Mouse (Mus musculus): ENCODE results near the gene Mxd4. TPM values are rescaled to one million over a fixed set of nuclear protein-coding genes. Genes with fewer than 3 reads are reported as not detected.

The Mxd4 gene
- polyA plus RNA-seq, 1 experiment from 2014 or later = 50.3 TPM

GRCm38 (mm10) chr5:34197243-34197642, 9.7 kb upstream of the Mxd4 start:
- DNase-seq (ENCODE audit: low spot score) = peak; percentile 32

GRCm38 (mm10) chr5:34196423-34196822, 8.9 kb upstream of the Mxd4 start:
- peak; percentile 95 for DNase-seq (ENCODE audit: low spot score)

DNA sequence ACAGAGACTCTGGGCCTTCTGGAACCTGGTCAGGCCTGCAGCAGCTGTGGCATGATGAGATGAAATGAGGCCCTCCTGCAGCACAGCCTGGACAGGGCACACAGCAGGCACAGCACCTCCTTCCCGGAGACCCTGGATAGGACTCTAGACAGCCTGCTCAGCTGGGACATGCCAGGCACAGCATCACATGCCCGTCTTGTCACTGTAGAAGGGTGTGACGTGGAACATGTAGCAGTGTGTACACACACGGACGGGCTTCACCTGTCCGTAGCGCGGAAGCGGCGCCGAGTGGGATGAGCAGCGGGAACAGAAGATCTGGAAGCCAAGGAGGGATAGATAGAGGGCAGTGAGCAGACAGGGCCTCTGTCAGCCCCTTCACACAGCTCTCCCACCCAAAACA, 8.3 kb upstream of the Mxd4 start:
- DNase-seq (ENCODE audit: low spot score) = no peak

DNA sequence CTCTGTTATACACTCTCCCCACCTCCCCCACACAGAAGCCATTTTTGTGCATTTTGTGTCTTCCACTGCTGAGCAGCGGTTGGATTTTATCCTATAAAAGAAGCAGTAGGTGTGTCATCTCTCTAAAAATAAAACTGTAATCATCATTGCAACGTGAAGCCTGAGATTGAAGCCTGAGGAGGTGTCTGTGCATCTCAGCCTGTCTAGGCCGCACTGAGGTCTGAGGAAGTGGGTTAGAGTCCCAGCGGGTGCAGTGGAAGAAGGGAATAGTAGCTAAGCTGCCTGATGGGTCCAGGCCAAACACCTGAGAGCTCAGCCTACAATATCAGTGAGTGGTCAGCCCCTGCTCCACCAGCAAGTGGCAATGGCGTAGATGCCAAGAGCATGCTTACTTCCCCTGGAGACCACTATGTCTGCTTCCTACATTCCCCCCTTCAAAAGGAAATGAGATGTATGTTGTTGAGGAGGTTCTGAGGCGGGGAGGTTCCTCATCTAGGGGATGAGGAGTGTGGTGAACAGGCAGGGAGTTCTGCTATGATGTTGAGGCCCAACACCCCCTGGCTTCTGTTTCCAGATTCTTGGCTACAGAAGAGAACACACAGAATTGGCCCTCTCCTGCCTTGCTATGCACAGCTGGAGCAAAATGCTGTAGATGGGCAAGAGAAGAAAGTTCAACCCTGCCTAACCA, 7.6 kb upstream of the Mxd4 start:
- DNase-seq (ENCODE audit: low spot score) = peak; percentile 48

DNA sequence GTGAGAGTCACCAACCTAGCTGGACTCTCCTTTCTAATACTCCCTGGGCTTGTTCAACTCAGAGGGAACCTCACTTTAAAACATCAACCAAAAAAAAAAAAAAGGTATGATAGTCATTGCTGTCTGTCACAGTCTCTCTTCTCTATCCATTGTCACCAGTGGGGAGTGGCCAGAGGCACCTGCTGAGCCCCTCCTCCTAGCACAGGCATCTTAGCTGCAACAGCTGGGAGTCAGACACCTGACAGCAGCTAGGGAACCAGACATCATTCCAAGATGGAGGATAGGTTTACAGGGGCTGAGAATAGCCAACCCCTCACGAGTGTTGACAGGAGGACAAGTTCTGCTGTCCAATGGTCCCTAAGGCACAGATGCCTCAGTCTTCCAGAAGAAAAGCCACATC, 6.9 kb upstream of the Mxd4 start:
- peak; percentile 43 for DNase-seq (ENCODE audit: low spot score)

DNA sequence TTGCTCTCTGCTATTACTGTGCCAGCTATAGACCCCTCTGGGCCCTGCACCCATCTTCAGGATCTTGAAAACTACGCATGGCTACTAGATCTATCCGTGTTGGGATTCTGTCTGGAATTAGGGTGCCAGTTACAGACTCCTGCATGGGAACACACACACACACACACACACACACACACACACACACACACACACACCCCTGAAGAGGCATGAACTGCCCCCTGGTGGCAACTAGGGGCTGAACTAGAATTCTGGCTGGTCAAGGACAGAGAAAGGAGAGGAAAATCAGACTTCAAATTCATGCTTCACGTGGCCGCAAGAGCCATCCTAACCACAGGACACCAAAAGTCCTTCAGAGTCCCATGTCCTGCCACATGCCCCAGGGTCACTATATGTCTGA, 4.3 kb upstream of the Mxd4 start:
- DNase-seq (ENCODE audit: low spot score) = no peak

DNA sequence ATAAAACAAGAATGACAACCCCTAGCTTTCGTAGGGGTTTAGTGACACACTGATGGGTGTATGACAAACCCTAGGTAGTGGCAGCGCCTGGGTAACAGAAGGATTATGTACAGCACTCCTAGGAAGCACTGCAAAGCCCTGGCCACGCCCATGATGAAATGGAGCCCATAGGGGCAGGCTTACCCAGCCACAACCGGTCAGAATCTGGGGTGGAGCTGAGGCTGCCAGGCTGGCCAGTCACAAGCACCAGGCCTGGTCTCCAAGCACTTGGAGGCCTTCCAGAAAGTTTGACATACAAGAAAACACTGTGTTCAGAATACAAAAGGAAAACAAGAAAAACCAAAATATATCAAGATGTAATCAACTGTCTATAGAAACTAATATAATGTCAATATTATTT, 3.5 kb upstream of the Mxd4 start:
- no peak for DNase-seq (ENCODE audit: low spot score)

DNA sequence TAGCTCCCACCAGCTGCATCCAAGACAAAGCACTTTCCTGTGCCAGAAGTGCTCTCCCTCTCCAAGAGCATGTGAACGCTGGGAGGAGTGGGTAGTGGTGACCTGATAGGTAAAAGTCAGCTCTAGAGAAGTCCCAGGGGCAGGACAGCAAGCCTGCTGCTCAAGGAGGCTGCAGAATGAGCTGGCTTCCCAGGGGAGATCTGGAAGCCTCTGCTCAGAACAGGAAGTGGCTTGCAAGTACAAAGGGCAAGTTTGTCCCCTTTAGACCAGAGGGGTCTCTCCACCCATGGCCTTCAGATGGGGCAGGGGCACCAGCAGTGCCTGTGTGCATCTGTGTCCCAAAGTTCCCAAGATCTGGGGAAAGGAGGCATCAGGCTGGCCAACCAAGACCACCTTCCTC, 2.0 kb upstream of the Mxd4 start:
- no peak for DNase-seq (ENCODE audit: low spot score)

- no peak for DNase-seq (ENCODE audit: low spot score)
Measured at GRCm38 (mm10) chr5:34188856-34189255, 1.3 kb upstream of the Mxd4 start.

DNA sequence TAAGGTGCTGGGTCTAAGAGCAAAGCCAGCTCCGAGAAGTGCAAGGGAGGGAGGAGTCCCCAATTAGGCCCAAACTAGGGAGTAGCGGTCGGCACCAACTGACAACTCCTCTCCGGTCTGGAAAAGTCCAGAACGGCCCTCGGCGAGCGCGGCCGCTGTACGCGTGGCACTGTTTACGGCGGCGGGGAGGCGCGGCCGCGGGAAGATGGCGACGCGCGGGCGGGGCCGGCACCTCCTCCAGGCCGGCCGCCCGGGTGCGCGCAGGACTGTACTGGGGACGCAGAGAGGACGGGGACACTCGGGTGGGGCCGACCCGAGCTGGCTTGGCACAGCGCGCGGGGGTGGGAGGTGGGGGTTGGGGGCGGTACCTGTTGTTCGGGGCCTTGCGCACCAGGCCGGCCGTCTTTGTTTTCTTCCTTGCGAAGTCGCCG, 544 bp downstream of the Mxd4 start:
- peak; percentile 41 for DNase-seq (ENCODE audit: low spot score)

DNA sequence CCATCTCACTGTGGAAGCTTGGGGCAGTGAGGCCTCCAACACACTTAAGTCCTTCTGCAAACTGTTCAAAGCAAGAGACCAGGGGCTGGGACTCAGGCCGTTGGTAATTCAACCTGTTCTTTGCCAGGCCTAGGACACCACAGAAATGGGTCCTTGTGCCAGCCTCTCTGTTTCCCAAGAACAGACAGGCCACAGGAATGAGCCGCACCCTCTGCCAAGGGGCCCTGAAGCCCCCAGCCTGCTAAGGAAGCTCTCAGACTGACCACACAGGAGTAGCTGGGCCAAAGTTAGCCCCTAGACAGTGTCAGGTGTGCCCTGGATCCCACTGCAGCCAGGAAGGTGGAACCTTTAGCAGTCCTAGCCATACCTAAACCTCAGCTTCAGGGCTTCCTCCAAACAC, 1.1 kb downstream of the Mxd4 start:
- DNase-seq (ENCODE audit: low spot score) = peak; percentile 13

DNA sequence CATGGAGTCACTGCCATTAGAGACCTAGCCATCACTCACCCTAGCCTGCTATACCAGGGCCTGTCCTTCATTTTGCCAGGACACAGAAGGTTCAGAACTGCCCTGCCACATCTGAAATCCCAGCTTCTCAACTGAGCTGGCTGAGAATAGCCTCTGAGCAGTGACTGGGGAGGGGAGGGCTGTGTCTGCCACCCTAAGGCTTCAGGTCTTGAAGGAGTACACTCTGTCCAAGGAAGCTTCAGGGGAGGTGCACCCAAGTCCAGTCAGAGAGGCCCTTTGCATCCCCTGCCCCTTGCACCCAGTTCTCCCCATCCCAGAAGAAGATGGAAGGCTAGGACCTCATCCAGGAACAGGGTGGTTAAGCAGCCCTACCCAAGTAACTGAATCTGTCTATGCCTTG, 1.7 kb downstream of the Mxd4 start:
- DNase-seq (ENCODE audit: low spot score) = no peak

DNA sequence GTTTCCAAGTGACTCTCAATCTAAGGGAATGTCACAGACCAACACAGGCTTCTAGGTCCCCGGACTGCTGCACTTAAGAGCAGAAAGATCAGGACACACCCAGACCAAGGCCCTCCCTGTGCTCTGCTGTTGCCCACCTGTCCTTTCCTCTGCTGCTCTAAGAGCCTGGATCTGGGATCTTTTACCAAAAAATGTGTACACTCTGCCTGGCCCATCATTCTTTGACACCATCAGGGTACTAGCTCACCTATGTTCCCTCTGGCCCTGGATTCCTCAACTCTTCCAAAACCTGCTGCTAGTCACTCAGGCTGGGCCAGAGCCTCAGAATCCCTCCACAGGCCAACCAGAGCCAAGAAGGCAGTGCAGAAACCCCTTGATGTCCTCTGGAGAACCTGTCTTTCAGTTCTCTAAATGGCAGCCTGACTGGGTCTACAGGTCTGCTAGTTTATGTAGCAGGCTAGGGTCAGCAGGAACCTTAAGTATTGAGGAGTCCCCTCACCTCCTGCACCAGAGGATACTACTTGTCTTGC, 2.4 kb downstream of the Mxd4 start:
- no peak for DNase-seq (ENCODE audit: low spot score)

DNA sequence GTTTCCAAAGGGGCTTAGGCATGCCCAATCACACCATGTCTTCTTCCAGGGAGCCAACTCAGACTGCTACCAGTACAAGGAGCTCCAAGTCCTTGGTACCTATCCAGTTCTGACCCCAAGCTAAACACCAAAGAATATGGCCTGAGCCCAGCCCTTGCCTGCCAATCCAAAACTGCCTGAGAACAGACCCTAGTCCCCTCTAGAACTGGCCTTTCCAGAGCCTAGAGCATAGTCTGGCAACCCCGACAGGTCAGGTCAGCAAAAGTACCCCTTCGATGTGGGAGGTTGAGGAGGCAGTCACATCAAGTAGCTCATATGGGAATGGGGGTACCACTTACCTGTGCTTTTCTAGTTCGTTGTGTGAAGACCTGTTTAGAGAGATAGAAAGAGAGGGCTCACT, 3.5 kb downstream of the Mxd4 start:
- DNase-seq (ENCODE audit: low spot score) = no peak

DNA sequence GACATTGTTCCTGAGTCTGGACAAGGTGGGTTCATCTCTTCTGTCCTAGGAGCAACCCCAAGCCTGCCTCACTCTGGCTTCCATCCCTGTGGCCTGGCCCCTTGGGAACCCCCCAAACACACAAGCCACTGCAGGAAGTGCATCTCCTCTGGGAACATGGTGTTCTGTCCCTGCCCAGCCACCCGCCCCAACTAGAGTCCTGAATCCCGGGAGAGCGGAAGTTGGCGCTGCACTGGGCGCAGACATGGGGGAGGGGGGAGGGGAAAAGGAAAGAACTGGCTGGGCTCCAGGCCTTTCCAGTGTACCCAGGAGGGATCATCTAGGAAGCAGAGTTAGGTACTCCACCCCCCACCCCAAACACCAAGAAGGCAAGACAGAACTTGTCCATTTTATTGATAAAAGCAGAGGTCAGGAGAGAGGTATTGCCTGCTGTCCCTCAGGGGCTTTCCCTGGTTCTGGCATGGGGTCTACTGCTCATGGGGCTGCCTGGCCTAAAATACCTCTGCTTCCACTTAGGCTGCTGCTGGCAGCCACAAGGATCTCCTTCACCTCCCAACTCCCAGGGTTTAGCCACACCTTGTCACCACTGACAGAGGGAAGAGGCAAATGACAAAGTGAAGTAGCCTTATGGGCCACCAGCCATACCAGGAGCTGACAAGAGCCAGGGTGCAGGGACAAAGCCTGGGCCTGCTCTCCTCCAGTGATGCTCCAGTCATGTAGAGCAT, 4.2 kb downstream of the Mxd4 start:
- no peak for DNase-seq (ENCODE audit: low spot score)

DNA sequence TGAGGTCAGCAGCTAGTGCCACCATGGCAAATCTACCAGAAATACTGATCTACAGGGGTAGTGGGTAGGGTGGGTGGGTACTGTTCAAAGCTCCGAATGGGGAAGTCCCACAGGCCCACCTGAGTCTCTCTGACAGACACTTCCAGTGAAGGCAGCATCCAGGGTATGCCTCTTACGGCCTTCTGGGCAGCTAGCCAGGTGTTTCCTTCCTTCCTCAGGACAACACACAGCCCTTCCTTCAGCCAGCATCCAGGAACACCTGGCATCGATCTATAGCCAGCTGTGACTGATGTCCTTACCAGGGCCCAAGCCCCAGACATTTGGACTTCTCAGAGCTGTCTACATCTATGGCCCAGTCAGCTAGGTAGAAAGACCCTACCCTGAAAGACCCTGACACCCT, 5.0 kb downstream of the Mxd4 start:
- no peak for DNase-seq (ENCODE audit: low spot score)

DNA sequence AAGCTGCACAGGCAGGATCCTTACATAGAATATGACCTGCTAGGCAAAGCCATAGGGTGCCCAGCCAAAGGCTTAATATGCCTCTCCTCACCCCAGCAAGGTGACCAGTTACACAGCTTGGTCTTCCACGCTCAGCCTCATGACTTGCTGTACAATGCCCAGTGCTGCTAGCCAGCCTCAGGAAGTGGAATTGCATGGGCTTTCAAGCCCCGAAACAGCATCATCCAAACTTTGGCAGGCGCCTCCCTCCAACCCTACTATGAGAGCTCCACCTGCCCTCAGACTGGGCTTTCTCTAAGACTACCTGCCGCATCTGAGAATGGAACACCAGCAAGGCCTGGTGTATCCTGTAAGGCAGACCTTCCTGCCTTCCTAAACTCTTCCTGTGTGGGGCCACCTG, 9.7 kb downstream of the Mxd4 start:
- no peak for DNase-seq (ENCODE audit: low spot score)

GRCm38 (mm10) chr5:34177091-34177490, 10.4 kb downstream of the Mxd4 start:
- DNase-seq (ENCODE audit: low spot score) = no peak

DNA sequence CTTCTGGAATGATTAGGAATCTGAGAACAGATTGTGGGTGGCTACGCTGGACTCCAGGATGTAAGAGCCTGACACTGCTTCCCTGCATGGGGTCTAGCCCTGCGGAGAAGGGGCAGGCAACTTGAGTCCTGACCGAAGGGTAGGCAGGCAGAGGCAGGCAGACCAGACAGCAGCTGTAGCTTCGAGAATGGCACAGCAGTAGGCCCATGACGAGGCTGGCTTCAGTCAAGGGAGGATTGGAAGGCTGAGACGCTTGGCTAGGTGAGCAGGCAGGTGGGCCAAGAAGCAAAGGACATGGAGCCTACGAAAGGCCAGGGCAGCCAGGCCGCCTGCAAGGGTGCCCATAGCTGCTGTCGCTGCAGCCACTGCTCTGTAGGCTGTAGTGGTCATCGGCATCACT, 10.8 kb downstream of the Mxd4 start:
- DNase-seq (ENCODE audit: low spot score) = no peak

DNA sequence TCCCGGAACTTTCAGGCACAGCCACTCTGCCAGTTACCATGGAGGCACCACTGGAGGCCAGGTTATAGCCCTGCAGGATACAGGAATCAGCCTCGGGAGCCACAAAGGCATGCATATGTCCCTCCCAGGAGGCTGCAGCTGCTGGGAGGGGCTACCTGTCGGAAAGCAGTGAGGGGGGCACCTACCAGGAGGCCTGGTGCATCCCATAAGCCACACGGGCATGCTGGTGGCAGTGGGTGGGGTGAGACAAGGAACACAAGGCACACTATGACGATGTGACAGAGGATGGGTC, 12.2 kb downstream of the Mxd4 start:
- DNase-seq (ENCODE audit: low spot score) = no peak

DNA sequence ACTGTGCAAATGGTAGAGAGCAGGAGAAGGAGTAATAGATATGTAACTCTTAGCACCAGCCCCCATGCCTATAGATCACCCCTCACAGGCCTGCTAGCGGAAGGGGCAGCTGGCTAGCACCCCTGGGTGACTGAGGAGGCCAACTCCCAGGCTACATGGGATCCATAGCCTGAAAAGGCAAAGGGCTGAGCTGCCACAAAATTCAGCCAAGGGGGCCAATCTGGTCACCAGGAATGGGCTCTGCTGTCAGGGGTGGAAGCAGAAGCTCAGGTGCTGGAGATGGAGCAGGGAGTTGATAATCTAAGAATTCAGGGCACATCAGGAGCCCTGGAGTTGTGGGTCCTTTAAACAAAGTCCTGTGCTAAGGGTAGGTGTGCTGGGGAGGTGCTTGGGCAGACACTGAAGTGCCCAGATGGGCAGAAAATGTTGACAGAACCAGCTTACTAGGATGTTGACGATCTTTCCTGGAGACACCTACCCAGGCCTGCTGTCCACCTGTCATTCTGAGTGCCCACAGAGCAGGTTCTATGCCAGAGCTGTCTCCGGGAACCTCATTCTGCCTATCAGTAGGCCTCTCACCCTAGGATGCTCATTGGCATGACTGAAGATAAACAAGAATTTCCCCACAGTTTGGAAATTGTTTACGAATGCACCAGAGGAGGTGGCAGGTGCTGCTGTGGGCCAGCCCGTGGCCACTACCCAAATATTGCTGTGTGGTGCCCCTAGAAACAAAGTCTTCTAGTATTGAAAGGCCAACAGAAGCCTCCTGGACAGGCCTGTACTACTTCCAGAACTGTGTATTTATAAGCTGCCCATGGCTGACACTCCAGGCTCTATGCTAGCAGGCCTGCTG, 12.7 kb downstream of the Mxd4 start:
- DNase-seq (ENCODE audit: low spot score) = no peak

DNA sequence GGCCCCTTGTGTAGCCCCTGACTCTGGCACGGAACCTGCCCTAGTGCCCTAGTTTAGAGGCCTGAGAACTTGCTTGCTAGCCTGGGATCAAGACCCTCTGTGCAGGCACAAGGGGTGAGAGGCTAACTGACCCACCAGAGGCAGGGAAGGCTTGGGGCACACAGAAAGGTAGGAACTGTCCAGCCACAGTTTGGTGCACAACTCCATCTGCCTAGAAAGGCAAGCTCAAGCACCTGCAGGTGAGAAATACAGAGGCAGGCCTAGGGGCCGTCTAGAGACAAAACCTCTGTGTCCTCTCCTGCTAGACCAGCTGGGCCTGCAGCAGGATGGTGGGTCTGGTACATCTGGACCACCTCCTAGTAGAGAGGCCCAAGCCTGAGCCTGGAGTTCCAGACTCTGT, 13.5 kb downstream of the Mxd4 start:
- no peak for DNase-seq (ENCODE audit: low spot score)

Data from thymus, postnatal 0 days (tissue).